Mouse (Mus musculus): ENCODE measurements around the gene Rpl36. TPM values are rescaled to one million over a fixed set of nuclear protein-coding genes. Genes with fewer than 3 reads are reported as not detected.
"Not testable (repeated sequence)": the region's sequence is repeated elsewhere in the genome, so short reads cannot be mapped to it uniquely, and the experiment has no call there.

The Rpl36 gene
- polyA plus RNA-seq, 1 experiment from 2014 or later, result 789 TPM

GRCm38 (mm10) chr17:56627530-56628277 is 14.5 kb downstream of the Rpl36 start, which contains the start of gene Catsperd:
Catsperd (plus strand) TSS chr17:56628143.
- Histone ChIP-seq H3K36me3 (ENCODE audit: control insufficient read depth, insufficient read depth, low read length) (no peaks in the 10 kb centered on the region), H3K9me3 (replicated peaks; ENCODE audit: control insufficient read depth, low read length, poor library complexity, severe bottlenecking) (no peaks in the 10 kb centered on the region), H3K9ac (ENCODE audit: low read depth, low read length) (peak within 1 kb of the TSS; percentile 87), H3K27me3 (ENCODE audit: control insufficient read depth, insufficient read depth, low read depth, low read length) (no peaks in the 10 kb centered on the region), H3K4me2 (ENCODE audit: low read length) (peak within 1 kb of the TSS; percentile 87), H3K27ac (ENCODE audit: low read length) (peak within 1 kb of the TSS; percentile 81), H3K4me3 (ENCODE audit: low read depth, low read length) (peak within 1 kb of the TSS; percentile 82), H3K4me1 (ENCODE audit: control insufficient read depth, insufficient read depth, low read length) (peaks cover 19% of the 10 kb centered on the region)
- peak; percentile 70 for ATAC-seq
- 7% methylated on average over 26 of the region's 26 CpGs for WGBS

DNA sequence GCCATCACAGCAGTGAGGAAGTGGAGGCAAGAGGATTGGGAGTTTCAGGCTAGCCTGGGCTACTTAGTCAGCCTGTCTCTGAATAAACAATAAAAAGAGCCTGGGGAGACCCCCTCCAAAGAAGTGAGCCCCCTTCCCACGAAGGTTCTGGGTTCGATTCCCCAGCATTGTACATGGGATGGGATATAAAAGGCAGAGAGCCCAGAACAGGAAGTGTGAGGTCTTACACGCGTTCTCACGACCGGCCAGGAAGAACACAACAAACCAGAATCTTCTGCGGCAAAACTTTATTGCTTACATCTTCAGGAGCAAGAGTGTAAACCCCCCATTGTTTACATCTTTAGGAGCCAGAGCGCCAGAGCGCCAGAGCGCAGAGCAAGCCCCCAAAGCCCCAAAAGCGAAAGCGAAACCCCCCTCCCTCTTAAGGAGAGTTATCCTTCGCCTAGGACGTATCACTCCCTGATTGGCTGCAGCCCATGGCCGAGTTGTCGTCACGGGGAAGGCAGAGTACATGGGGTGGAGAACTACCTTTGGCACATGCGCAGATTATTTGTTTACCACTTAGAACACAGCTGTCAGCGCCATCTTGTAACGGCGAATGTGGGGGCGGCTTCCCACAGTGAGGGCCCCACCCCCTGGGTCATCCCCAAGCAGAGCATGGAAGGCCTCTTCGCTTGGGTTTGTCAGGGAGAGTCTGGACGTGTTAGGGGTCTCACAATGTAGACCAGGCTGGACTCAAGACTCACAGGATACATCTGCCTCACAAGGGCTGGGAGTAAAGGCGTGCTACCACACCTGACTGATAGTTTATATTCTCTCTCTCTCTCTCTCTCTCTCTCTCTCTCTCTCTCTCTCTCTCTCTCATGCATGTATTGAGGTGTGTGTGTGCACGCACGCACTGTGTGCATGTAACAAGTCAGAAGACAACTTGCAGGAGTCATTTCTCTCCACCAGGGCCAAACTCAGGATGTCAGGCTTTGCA is 16.9 kb downstream of the Rpl36 start:
- not testable (repeated sequence) for H3K9me3 ChIP-seq (replicated peaks; ENCODE audit: control insufficient read depth, low read length, poor library complexity, severe bottlenecking); H3K4me2 ChIP-seq (ENCODE audit: low read length); H3K4me3 ChIP-seq (ENCODE audit: low read depth, low read length); ATAC-seq; H3K27me3 ChIP-seq (ENCODE audit: control insufficient read depth, insufficient read depth, low read depth, low read length); H3K36me3 ChIP-seq (ENCODE audit: control insufficient read depth, insufficient read depth, low read length); H3K27ac ChIP-seq (ENCODE audit: low read length); H3K9ac ChIP-seq (ENCODE audit: low read depth, low read length)
- peaks cover 16% of the 10 kb centered on the region for H3K4me1 ChIP-seq (ENCODE audit: control insufficient read depth, insufficient read depth, low read length)
- 90% methylated on average over 26 of the region's 27 CpGs for WGBS

- Histone ChIP-seq H3K9me3 (replicated peaks; ENCODE audit: control insufficient read depth, low read length, poor library complexity, severe bottlenecking) (no peaks in the 10 kb centered on the region), H3K36me3 (ENCODE audit: control insufficient read depth, insufficient read depth, low read length) (no peaks in the 10 kb centered on the region), H3K4me2 (ENCODE audit: low read length) (no peak overlapping the region), H3K4me1 (ENCODE audit: control insufficient read depth, insufficient read depth, low read length) (peaks cover 4% of the 10 kb centered on the region; the same call in 1 of the 2 replicates), H3K27me3 (ENCODE audit: control insufficient read depth, insufficient read depth, low read depth, low read length) (no peaks in the 10 kb centered on the region), H3K9ac (ENCODE audit: low read depth, low read length) (no peak overlapping the region), H3K4me3 (ENCODE audit: low read depth, low read length) (no peak overlapping the region), H3K27ac (ENCODE audit: low read length) (no peak overlapping the region)
- WGBS, result 44% methylated on average over 4 of the region's 4 CpGs
- no peak for ATAC-seq
These were observed 18.6 kb downstream of the Rpl36 start for GRCm38 (mm10) chr17:56631807-56632206.

DNA sequence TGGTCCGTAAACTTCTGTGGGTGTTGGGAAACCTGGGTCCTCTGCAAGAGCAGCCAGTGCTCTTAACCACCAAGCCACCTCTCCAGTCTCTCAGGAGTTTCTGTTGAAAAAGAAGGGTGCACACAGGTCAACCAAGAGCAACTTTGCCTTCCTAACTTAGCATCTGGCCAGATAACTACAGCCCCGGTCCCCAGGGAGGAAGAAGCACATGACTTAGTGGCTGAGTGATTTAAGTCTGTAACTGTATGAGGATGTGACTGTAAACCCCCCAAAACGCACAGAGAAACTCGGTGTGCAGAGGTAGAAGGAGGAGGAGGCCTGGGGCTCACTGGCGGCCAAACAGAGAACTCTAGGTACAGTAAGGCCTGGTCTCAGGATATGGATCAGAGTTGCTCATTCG is 20.8 kb downstream of the Rpl36 start:
- Histone ChIP-seq H3K4me3 (ENCODE audit: low read depth, low read length) (no peak overlapping the region), H3K27ac (ENCODE audit: low read length) (no peak overlapping the region), H3K4me1 (ENCODE audit: control insufficient read depth, insufficient read depth, low read length) (no peaks in the 10 kb centered on the region), H3K27me3 (ENCODE audit: control insufficient read depth, insufficient read depth, low read depth, low read length) (no peaks in the 10 kb centered on the region), H3K4me2 (ENCODE audit: low read length) (no peak overlapping the region), H3K9me3 (replicated peaks; ENCODE audit: control insufficient read depth, low read length, poor library complexity, severe bottlenecking) (no peaks in the 10 kb centered on the region), H3K36me3 (ENCODE audit: control insufficient read depth, insufficient read depth, low read length) (no peaks in the 10 kb centered on the region), H3K9ac (ENCODE audit: low read depth, low read length) (no peak overlapping the region)
- ATAC-seq, result no peak
- WGBS, result 81% methylated on average over 6 of the region's 6 CpGs

GRCm38 (mm10) chr17:56643237-56643636 is 30.0 kb downstream of the Rpl36 start:
- 85% methylated on average over 4 of the region's 4 CpGs for WGBS

GRCm38 (mm10) chr17:56647546-56647945 is 34.3 kb downstream of the Rpl36 start:
- H3K4me2 ChIP-seq (ENCODE audit: low read length), result no peak overlapping the region
- H3K9me3 ChIP-seq (replicated peaks; ENCODE audit: control insufficient read depth, low read length, poor library complexity, severe bottlenecking), result no peaks in the 10 kb centered on the region
- WGBS, result 76% methylated on average over 11 of the region's 13 CpGs
- H3K36me3 ChIP-seq (ENCODE audit: control insufficient read depth, insufficient read depth, low read length), result no peaks in the 10 kb centered on the region
- H3K4me1 ChIP-seq (ENCODE audit: control insufficient read depth, insufficient read depth, low read length), result no peaks in the 10 kb centered on the region
- H3K9ac ChIP-seq (ENCODE audit: low read depth, low read length), result no peak overlapping the region
- no peak for ATAC-seq
- H3K27me3 ChIP-seq (ENCODE audit: control insufficient read depth, insufficient read depth, low read depth, low read length), result no peaks in the 10 kb centered on the region
- no peak overlapping the region for H3K27ac ChIP-seq (ENCODE audit: low read length)
- no peak overlapping the region for H3K4me3 ChIP-seq (ENCODE audit: low read depth, low read length)

More at GRCm38 (mm10) chr17:56643237-56643636, 30.0 kb downstream of the Rpl36 start:
- no peaks in the 10 kb centered on the region for H3K27me3 ChIP-seq (ENCODE audit: control insufficient read depth, insufficient read depth, low read depth, low read length)
- no peak overlapping the region for H3K4me3 ChIP-seq (ENCODE audit: low read depth, low read length)
- no peak overlapping the region for H3K4me2 ChIP-seq (ENCODE audit: low read length)
- ATAC-seq, result no peak
- no peaks in the 10 kb centered on the region for H3K36me3 ChIP-seq (ENCODE audit: control insufficient read depth, insufficient read depth, low read length)
- H3K4me1 ChIP-seq (ENCODE audit: control insufficient read depth, insufficient read depth, low read length), result no peaks in the 10 kb centered on the region
- H3K9ac ChIP-seq (ENCODE audit: low read depth, low read length), result no peak overlapping the region
- H3K9me3 ChIP-seq (replicated peaks; ENCODE audit: control insufficient read depth, low read length, poor library complexity, severe bottlenecking), result no peaks in the 10 kb centered on the region
- no peak overlapping the region for H3K27ac ChIP-seq (ENCODE audit: low read length)

DNA sequence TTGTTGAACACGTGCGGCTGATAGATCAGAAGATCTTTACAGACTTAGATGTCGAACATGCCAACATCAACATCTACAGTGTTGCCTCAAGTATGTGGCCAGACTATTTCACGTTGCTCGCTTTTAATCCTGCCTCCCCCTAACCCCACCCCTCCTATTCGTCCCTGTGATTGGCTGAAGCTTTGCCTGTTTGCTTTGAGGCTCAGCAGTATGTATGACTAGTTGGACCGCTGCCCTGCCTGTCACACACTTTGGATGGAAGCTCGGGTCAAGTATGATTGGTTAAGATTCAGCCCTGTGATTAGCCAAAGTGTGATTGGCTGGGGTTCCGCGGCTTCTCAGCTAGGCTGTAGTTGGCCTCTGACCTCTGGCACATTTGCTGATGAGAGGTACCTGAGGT is 38.6 kb downstream of the Rpl36 start:
- Histone ChIP-seq H3K4me1 (ENCODE audit: control insufficient read depth, insufficient read depth, low read length) (no peaks in the 10 kb centered on the region), H3K27me3 (ENCODE audit: control insufficient read depth, insufficient read depth, low read depth, low read length) (no peaks in the 10 kb centered on the region), H3K4me3 (ENCODE audit: low read depth, low read length) (no peak overlapping the region), H3K27ac (ENCODE audit: low read length) (no peak overlapping the region), H3K4me2 (ENCODE audit: low read length) (no peak overlapping the region), H3K36me3 (ENCODE audit: control insufficient read depth, insufficient read depth, low read length) (no peaks in the 10 kb centered on the region), H3K9ac (ENCODE audit: low read depth, low read length) (no peak overlapping the region), H3K9me3 (replicated peaks; ENCODE audit: control insufficient read depth, low read length, poor library complexity, severe bottlenecking) (no peaks in the 10 kb centered on the region)
- no peak for ATAC-seq
- WGBS, result 42% methylated on average over 10 of the region's 10 CpGs

DNA sequence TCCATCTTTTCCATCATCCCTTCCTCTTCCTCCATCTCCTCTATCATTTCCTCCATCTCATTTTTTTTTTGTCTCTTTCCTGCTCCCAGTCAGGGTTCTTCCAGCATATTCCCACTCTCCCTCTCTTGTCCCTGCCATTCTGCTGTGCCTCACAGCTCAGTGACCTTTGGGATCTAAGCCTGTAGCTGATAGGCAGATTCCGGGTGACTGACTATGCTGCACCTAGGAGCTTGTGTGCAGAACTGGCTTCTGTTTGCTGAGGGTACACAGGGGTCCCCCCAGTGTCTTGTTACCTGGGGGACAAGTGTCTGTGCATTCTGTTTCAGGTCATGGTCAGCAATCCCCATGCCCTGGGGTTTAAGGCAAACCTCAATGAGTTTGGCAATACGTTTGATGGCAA is 41.6 kb downstream of the Rpl36 start:
- no peaks in the 10 kb centered on the region for H3K9me3 ChIP-seq (replicated peaks; ENCODE audit: control insufficient read depth, low read length, poor library complexity, severe bottlenecking)
- no peak for ATAC-seq
- no peak overlapping the region for H3K27ac ChIP-seq (ENCODE audit: low read length)
- H3K4me3 ChIP-seq (ENCODE audit: low read depth, low read length), result no peak overlapping the region
- no peak overlapping the region for H3K9ac ChIP-seq (ENCODE audit: low read depth, low read length)
- H3K4me1 ChIP-seq (ENCODE audit: control insufficient read depth, insufficient read depth, low read length), result no peaks in the 10 kb centered on the region
- no peaks in the 10 kb centered on the region for H3K27me3 ChIP-seq (ENCODE audit: control insufficient read depth, insufficient read depth, low read depth, low read length)
- H3K4me2 ChIP-seq (ENCODE audit: low read length), result no peak overlapping the region
- WGBS, result 68% methylated on average over 2 of the region's 2 CpGs
- H3K36me3 ChIP-seq (ENCODE audit: control insufficient read depth, insufficient read depth, low read length), result no peaks in the 10 kb centered on the region

- H3K27ac ChIP-seq (ENCODE audit: low read length), result no peak overlapping the region
- no peak overlapping the region for H3K9ac ChIP-seq (ENCODE audit: low read depth, low read length)
- H3K4me1 ChIP-seq (ENCODE audit: control insufficient read depth, insufficient read depth, low read length), result no peaks in the 10 kb centered on the region
- H3K9me3 ChIP-seq (replicated peaks; ENCODE audit: control insufficient read depth, low read length, poor library complexity, severe bottlenecking), result no peaks in the 10 kb centered on the region
- 84% methylated on average over 3 of the region's 3 CpGs for WGBS
- H3K4me3 ChIP-seq (ENCODE audit: low read depth, low read length), result no peak overlapping the region
- no peaks in the 10 kb centered on the region for H3K36me3 ChIP-seq (ENCODE audit: control insufficient read depth, insufficient read depth, low read length)
- ATAC-seq, result no peak
- H3K27me3 ChIP-seq (ENCODE audit: control insufficient read depth, insufficient read depth, low read depth, low read length), result no peaks in the 10 kb centered on the region
- H3K4me2 ChIP-seq (ENCODE audit: low read length), result no peak overlapping the region
These were observed 42.1 kb downstream of the Rpl36 start for GRCm38 (mm10) chr17:56655311-56655710.

Data from midbrain, embryonic 16.5 days (tissue).